Mouse (Mus musculus) megakaryocyte, adult 5-6 weeks (primary cell): ENCODE data around the gene Sh2d3c. TPM values are rescaled to one million over a fixed set of nuclear protein-coding genes. Genes with fewer than 3 reads are reported as not detected.

Experiments used
- ATAC-seq: 2 replicates; pipeline ENCODE4 v1.8.0; 2016; ENCODE audit warnings: mild to moderate bottlenecking, inconsistent platforms; ENCODE audit not compliant: poor library complexity, severe bottlenecking
- total RNA-seq, 2 experiments: library from RNA; stranded (forward) in 1 of 2; stranded (reverse) in 1 of 2; fragments of 153-499, 151-499 nt in 1 of 2; fragments of 221-1000, 200-1000 nt in 1 of 2; gene quantifications; 2 replicates each; pipeline versions ENCODE4 v1.2.3 to v1.2.4; 2015 to 2017

The Sh2d3c gene
- total RNA-seq, 2 experiments from 2014 or later: 30.1 to 49.8 TPM

- ATAC-seq: no peak
These were observed 58.9 kb downstream of the Sh2d3c start for GRCm38 (mm10) chr2:32779714-32780113.

- no peak for ATAC-seq
These were observed 60.9 kb downstream of the Sh2d3c start for GRCm38 (mm10) chr2:32781710-32782109.

- ATAC-seq: no peak
These were observed 63.3 kb downstream of the Sh2d3c start, which contains the start of gene Cfap157 for GRCm38 (mm10) chr2:32784048-32784681. Cfap157 (minus strand) TSS chr2:32784428.

GRCm38 (mm10) chr2:32787176-32787575 is 66.3 kb downstream of the Sh2d3c start:
- ATAC-seq: no peak; the same call in 1 of the 2 replicates

- no peak for ATAC-seq
These were observed 67.7 kb downstream of the Sh2d3c start for GRCm38 (mm10) chr2:32788581-32788980.

GRCm38 (mm10) chr2:32791297-32791696 is 70.4 kb downstream of the Sh2d3c start:
- ATAC-seq: no peak

GRCm38 (mm10) chr2:32795748-32796418 is 75.0 kb downstream of the Sh2d3c start:
- no peak for ATAC-seq

GRCm38 (mm10) chr2:32798251-32798962 is 77.6 kb downstream of the Sh2d3c start:
- no peak for ATAC-seq

Other genes starting within 250 kb of the Sh2d3c start
- gene Fam102a, start 185.7 kb upstream of the Sh2d3c start, total RNA-seq (2015): 6.5 and 6.6 TPM in 2 replicates
- 4.6 and 4.8 TPM in 2 replicates for gene Fam102a, start 185.7 kb upstream of the Sh2d3c start, total RNA-seq (2017)
- 82.8 and 91.7 TPM in 2 replicates for gene Dpm2, start 150.2 kb upstream of the Sh2d3c start, total RNA-seq (2015)
- 32.0 and 35.3 TPM in 2 replicates for gene Dpm2, start 150.2 kb upstream of the Sh2d3c start, total RNA-seq (2017)
- 0.31 TPM in 1 of 2 replicates, not detected in the other for gene Pip5kl1, start 146.3 kb upstream of the Sh2d3c start, total RNA-seq (2015)
- gene Pip5kl1, start 146.3 kb upstream of the Sh2d3c start, total RNA-seq (2017): not detected in 2 replicates
- gene 9430097D07Rik, start 145.4 kb upstream of the Sh2d3c start, total RNA-seq (2015): not detected in 2 replicates
- not detected in 2 replicates for gene 9430097D07Rik, start 145.4 kb upstream of the Sh2d3c start, total RNA-seq (2017)
- 5.8 and 9.2 TPM in 2 replicates for gene St6galnac4, start 134.0 kb upstream of the Sh2d3c start, total RNA-seq (2015)
- gene St6galnac4, start 134.0 kb upstream of the Sh2d3c start, total RNA-seq (2017): 8.6 and 12.1 TPM in 2 replicates
- 8.2 and 8.6 TPM in 2 replicates for gene St6galnac6, start 121.3 kb upstream of the Sh2d3c start, total RNA-seq (2015)
- gene St6galnac6, start 121.3 kb upstream of the Sh2d3c start, total RNA-seq (2017): 13.1 and 13.3 TPM in 2 replicates
- gene Ak1, start 99.3 kb upstream of the Sh2d3c start, total RNA-seq (2015): not detected in 2 replicates
- gene Ak1, start 99.3 kb upstream of the Sh2d3c start, total RNA-seq (2017): not detected in 2 replicates
- 6.3 and 7.9 TPM in 2 replicates for gene Eng, start 74.5 kb upstream of the Sh2d3c start, total RNA-seq (2015)
- 2.0 and 2.2 TPM in 2 replicates for gene Eng, start 74.5 kb upstream of the Sh2d3c start, total RNA-seq (2017)
- 0.91 and 4.6 TPM in 2 replicates for gene Fpgs, start 16.9 kb upstream of the Sh2d3c start, total RNA-seq (2015)
- gene Fpgs, start 16.9 kb upstream of the Sh2d3c start, total RNA-seq (2017): 2.6 and 3.0 TPM in 2 replicates
- gene Cdk9, start 8.0 kb upstream of the Sh2d3c start, total RNA-seq (2015): 82.1 and 84.4 TPM in 2 replicates
- gene Cdk9, start 8.0 kb upstream of the Sh2d3c start, total RNA-seq (2017): 73.9 and 79.2 TPM in 2 replicates
- gene 6330409D20Rik, start 20.0 kb downstream of the Sh2d3c start, total RNA-seq (2015): not detected in 2 replicates
- gene 6330409D20Rik, start 20.0 kb downstream of the Sh2d3c start, total RNA-seq (2017): not detected in 2 replicates
- gene Tor2a, start 36.2 kb downstream of the Sh2d3c start, total RNA-seq (2015): 19.0 and 24.2 TPM in 2 replicates
- 17.7 and 17.8 TPM in 2 replicates for gene Tor2a, start 36.2 kb downstream of the Sh2d3c start, total RNA-seq (2017)
- gene Ttc16, start 54.6 kb downstream of the Sh2d3c start, total RNA-seq (2015): not detected in 2 replicates
- not detected in 2 replicates for gene Ttc16, start 54.6 kb downstream of the Sh2d3c start, total RNA-seq (2017)
- 0.57 TPM in 1 of 2 replicates, not detected in the other for gene Ptrh1, start 54.7 kb downstream of the Sh2d3c start, total RNA-seq (2015)
- gene Ptrh1, start 54.7 kb downstream of the Sh2d3c start, total RNA-seq (2017): 0.88 and 5.4 TPM in 2 replicates
- not detected in 2 replicates for gene Cfap157, start 63.4 kb downstream of the Sh2d3c start, total RNA-seq (2015)
- gene Cfap157, start 63.4 kb downstream of the Sh2d3c start, total RNA-seq (2017): not detected in 2 replicates
- 0.09 and 0.30 TPM in 2 replicates for gene Stxbp1, start 126.2 kb downstream of the Sh2d3c start, total RNA-seq (2015)
- 0.48 and 1.3 TPM in 2 replicates for gene Stxbp1, start 126.2 kb downstream of the Sh2d3c start, total RNA-seq (2017)
- gene Fam129b, start 155.1 kb downstream of the Sh2d3c start, total RNA-seq (2015): 18.4 and 20.9 TPM in 2 replicates
- 38.3 and 40.7 TPM in 2 replicates for gene Fam129b, start 155.1 kb downstream of the Sh2d3c start, total RNA-seq (2017)
- gene Rpl12, start 240.5 kb downstream of the Sh2d3c start, total RNA-seq (2015): 1,104 and 1,138 TPM in 2 replicates
- gene Rpl12, start 240.5 kb downstream of the Sh2d3c start, total RNA-seq (2017): 1,103 and 1,144 TPM in 2 replicates
- 3.2 and 5.5 TPM in 2 replicates for gene Lrsam1, start 240.6 kb downstream of the Sh2d3c start, total RNA-seq (2015)
- 7.2 and 10.6 TPM in 2 replicates for gene Lrsam1, start 240.6 kb downstream of the Sh2d3c start, total RNA-seq (2017)